Mouse (Mus musculus): ENCODE results near the gene Btbd16. TPM values are rescaled to one million over a fixed set of nuclear protein-coding genes. Genes with fewer than 3 reads are reported as not detected.

Gene Btbd16
- polyA plus RNA-seq (2021; fragmentation: Nextera tagmentation) = 0.19 and 0.45 TPM in 2 replicates
- long read RNA-seq, experiment 1, partial matches to known transcripts = 0 of 2 reads
- long read RNA-seq, experiment 1, other reads (novel, unspliced or antisense) = 2 of 2 reads
- long read RNA-seq, experiment 2, partial matches to known transcripts = 0 of 8 reads
- long read RNA-seq, experiment 2, other reads (novel, unspliced or antisense) = 4 of 8 reads

DNA sequence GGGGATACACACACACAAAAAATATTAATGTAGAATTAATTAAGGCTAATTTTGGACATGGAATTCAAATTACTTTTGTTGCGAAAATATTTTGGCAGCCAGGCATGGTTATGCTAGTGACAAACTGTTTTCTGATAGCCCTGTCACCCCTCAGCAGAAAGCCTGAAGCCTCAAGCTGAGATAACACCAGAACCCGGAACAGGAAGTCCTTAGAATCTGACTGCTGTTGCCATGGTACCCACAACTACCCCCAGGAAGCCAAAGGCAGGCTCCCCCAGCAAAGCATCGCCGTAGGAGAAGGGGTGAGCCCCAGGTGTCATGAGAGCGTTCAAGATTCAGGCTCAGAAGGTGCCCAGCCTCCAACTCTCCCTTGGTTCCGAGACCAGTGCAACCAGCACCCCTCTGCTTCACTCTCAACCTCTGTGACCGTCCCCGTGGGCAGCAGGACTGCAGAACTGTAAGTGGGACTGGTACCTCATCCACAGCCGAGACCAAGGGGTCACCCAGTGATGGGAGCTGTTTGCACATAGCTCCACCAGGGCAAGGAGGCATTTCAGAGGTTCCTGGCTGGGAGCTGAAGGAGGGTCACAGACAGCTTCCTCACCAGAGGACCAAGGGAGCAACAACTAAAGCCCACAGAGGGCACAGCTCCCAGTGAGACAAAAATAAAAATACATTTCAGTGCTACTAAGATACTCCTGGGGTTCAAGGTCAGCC lies at the start of gene Btbd16:
Gene Btbd16 (plus strand): TSS at position 156 of the 717 bp plus-strand sequence.

DNA sequence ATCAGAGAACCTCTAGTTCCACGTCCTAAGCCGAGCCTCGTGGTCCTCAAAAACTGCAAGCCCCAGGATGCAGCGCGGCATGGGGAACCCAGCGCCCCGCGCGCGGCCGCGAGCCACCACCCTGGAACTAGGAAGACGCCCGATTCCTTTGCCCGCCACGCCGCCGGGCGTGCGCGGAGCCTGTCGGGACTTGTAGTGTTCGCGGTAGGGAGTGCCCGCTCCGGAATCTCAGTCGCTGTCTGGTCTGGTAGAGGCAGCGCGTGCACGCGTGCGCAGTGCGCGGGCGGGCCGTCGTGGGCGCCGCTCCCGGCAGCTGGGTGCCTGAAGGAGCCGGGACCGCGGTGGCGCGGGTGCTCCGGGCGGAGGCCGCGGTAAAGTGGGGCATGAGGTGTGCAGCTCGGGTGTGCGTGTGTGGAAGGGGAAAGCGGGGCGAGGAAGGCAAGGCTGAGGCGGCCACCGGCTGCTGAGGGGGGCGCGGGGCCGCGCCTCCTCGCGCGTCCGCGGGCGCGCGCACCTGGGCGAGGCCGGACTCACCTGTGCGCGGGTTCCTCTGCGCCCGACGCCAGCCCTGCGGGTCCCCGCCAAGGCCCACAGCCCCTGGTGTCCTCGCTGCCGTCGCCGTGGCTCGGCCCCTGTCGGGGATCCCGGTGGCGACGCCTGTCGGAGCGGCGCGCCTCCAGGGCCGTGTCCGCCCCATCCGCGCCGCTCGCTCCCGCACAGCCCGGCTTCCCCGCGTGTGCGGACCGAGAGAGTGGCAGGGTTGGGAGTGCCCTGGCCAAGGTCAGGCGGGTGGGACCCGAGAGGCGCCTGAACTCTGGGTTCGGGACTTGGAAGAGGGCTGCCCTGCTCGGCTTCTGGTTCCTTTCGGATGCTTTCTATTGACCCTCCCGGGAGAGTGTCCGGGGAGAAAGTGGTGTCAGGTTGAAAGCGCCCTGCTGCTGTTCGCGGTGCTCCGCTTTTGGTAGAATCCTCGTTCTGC lies 92.0 kb downstream of the Btbd16 start, which contains the start of gene Plekha1:
Gene Plekha1 (plus strand): TSS at position 144 of the 979 bp plus-strand sequence.

Other genes with a start within 250 kb of the Btbd16 start
- gene Nsmce4a, start 201.0 kb upstream of the Btbd16 start, polyA plus RNA-seq (2021; fragmentation: Nextera tagmentation) = 13.9 and 16.8 TPM in 2 replicates
- gene Tacc2, start 196.6 kb upstream of the Btbd16 start, polyA plus RNA-seq (2021; fragmentation: Nextera tagmentation) = 15.1 and 16.8 TPM in 2 replicates
- 30.4 and 35.1 TPM in 2 replicates for gene Plekha1, start 91.7 kb downstream of the Btbd16 start, polyA plus RNA-seq (2021; fragmentation: Nextera tagmentation)
- 372 and 510 TPM in 2 replicates for gene Htra1, start 162.0 kb downstream of the Btbd16 start, polyA plus RNA-seq (2021; fragmentation: Nextera tagmentation)